Mouse (Mus musculus) embryo, embryonic 11.5 days (tissue): ENCODE data around the gene Copz2.
A peak's percentile ranks its signal among the peaks of the same experiment; 100 is the strongest.
"Not testable (repeated sequence)": the region's sequence is repeated elsewhere in the genome, so short reads cannot be mapped to it uniquely, and the experiment has no call there.

Source experiments
- DNase-seq: peaks from one replicate; pipeline ENCODE4 v3.0.0-alpha.2; 2012; ENCODE audit warnings: low read depth, low spot score

Copz2 gene

GRCm38 (mm10) chr11:96828881-96829280 is 20.8 kb upstream of the Copz2 start:
- DNase-seq: no peak

- peak; percentile 68 for DNase-seq
Observed at GRCm38 (mm10) chr11:96829403-96829812, 20.3 kb upstream of the Copz2 start.

- peak; percentile 98 for DNase-seq
Observed at GRCm38 (mm10) chr11:96829813-96830538, 19.7 kb upstream of the Copz2 start, which contains the start of gene Nfe2l1. Nfe2l1 (minus strand) TSS chr11:96829968.

GRCm38 (mm10) chr11:96830539-96831216 is 19.0 kb upstream of the Copz2 start:
- no peak for DNase-seq

- DNase-seq: no peak
Observed at GRCm38 (mm10) chr11:96831516-96831915, 18.2 kb upstream of the Copz2 start.

- no peak for DNase-seq
Observed at GRCm38 (mm10) chr11:96832541-96832940, 17.1 kb upstream of the Copz2 start.

- DNase-seq: no peak
Observed at GRCm38 (mm10) chr11:96832973-96833372, 16.7 kb upstream of the Copz2 start.

GRCm38 (mm10) chr11:96834127-96834526 is 15.5 kb upstream of the Copz2 start:
- DNase-seq: no peak

- DNase-seq: no peak
Observed at GRCm38 (mm10) chr11:96837298-96837697, 12.4 kb upstream of the Copz2 start.

GRCm38 (mm10) chr11:96838341-96838740 is 11.3 kb upstream of the Copz2 start:
- DNase-seq: no peak

GRCm38 (mm10) chr11:96839428-96839827 is 10.2 kb upstream of the Copz2 start:
- DNase-seq: no peak

GRCm38 (mm10) chr11:96839877-96840276 is 9.8 kb upstream of the Copz2 start:
- no peak for DNase-seq

- no peak for DNase-seq
Observed at GRCm38 (mm10) chr11:96840290-96840689, 9.4 kb upstream of the Copz2 start.

GRCm38 (mm10) chr11:96843627-96844026 is 6.0 kb upstream of the Copz2 start:
- no peak for DNase-seq

GRCm38 (mm10) chr11:96847240-96847639 is 2.4 kb upstream of the Copz2 start:
- no peak for DNase-seq

- DNase-seq: no peak
Observed at GRCm38 (mm10) chr11:96848694-96849093, 976 bp upstream of the Copz2 start.

GRCm38 (mm10) chr11:96849145-96849544 is 525 bp upstream of the Copz2 start:
- DNase-seq: not testable (repeated sequence)

- no peak for DNase-seq
Observed at GRCm38 (mm10) chr11:96857446-96857845, 7.8 kb downstream of the Copz2 start.

GRCm38 (mm10) chr11:96859635-96860034 is 10.0 kb downstream of the Copz2 start:
- DNase-seq: no peak

GRCm38 (mm10) chr11:96860564-96860963 is 10.9 kb downstream of the Copz2 start:
- DNase-seq: no peak

- no peak for DNase-seq
Observed at GRCm38 (mm10) chr11:96861446-96861845, 11.8 kb downstream of the Copz2 start.

GRCm38 (mm10) chr11:96861878-96862289 is 12.2 kb downstream of the Copz2 start:
- DNase-seq: peak; percentile 89

- DNase-seq: no peak
Observed at GRCm38 (mm10) chr11:96862534-96862933, 12.9 kb downstream of the Copz2 start.
